Mouse (Mus musculus) myocyte (in vitro differentiated cells): ENCODE data around the gene Slc8a1. TPM values are rescaled to one million over a fixed set of nuclear protein-coding genes. Genes with fewer than 3 reads are reported as not detected.
A peak's percentile ranks its signal among the peaks of the same experiment; 100 is the strongest.

Experiments
- H3K27me3 ChIP-seq: one replicate; pipeline ENCODE4 v1.6.1; 2011; ENCODE audit not compliant: control insufficient read depth, insufficient read depth, insufficient read length
- H3K36me3 ChIP-seq: one replicate; pipeline ENCODE4 v1.6.1; 2011; ENCODE audit not compliant: control insufficient read depth, insufficient read depth
- H3K4me2 ChIP-seq: one replicate; pipeline ENCODE4 v1.6.1; 2011; ENCODE audit warnings: low read depth, control low read depth
- H3K4me3 ChIP-seq: one replicate; pipeline ENCODE4 v1.5.1; 2011; ENCODE audit warnings: mild to moderate bottlenecking, control low read depth, moderate library complexity
- H3K79me2 ChIP-seq: one replicate; pipeline ENCODE4 v1.6.1; 2011; ENCODE audit not compliant: control insufficient read depth, insufficient read depth
- H3ac ChIP-seq: one replicate; pipeline ENCODE4 v1.6.1; 2011; ENCODE audit not compliant: control insufficient read depth, insufficient read length
- CEBPB ChIP-seq: IDR thresholded peaks from 2 replicates; pipeline ENCODE4 v1.6.1; 2011; ENCODE audit warnings: mild to moderate bottlenecking, moderate library complexity; ENCODE audit not compliant: poor library complexity, insufficient read depth, severe bottlenecking
- E2F4 ChIP-seq: IDR thresholded peaks from one replicate; pipeline ENCODE4 v1.6.1; 2011; ENCODE audit warnings: mild to moderate bottlenecking, control low read depth, moderate library complexity; ENCODE audit not compliant: insufficient read depth
- MAX ChIP-seq: IDR thresholded peaks from one replicate; pipeline ENCODE4 v1.6.1; 2011; ENCODE audit warnings: low read depth, mild to moderate bottlenecking, control low read depth
- MYOD1 ChIP-seq, 3 experiments: IDR thresholded peaks; one replicate each; pipeline ENCODE4 v1.6.1; 2011; ENCODE audit warnings: control low read depth in 2 of 3, low read depth in 2 of 3, mild to moderate bottlenecking in 2 of 3, moderate library complexity in 1 of 3; ENCODE audit not compliant: insufficient read length in 2 of 3, control insufficient read depth in 1 of 3
- MYOG ChIP-seq, 3 experiments: IDR thresholded peaks; one replicate each; pipeline ENCODE4 v1.6.1; 2011; ENCODE audit warnings: control low read depth in 2 of 3, low read depth in 2 of 3, mild to moderate bottlenecking in 2 of 3; ENCODE audit not compliant: insufficient read length in 2 of 3, control insufficient read depth in 1 of 3, insufficient read depth in 1 of 3
- POLR2A ChIP-seq: IDR thresholded peaks from one replicate; pipeline ENCODE4 v1.6.1; 2011; ENCODE audit warnings: low read depth, mild to moderate bottlenecking, control low read depth, moderate library complexity; ENCODE audit not compliant: insufficient read length
- POLR2AphosphoS2 ChIP-seq: IDR thresholded peaks from one replicate; pipeline ENCODE4 v1.6.1; 2011; ENCODE audit warnings: low read depth, control low read depth; ENCODE audit not compliant: insufficient read length
- REST ChIP-seq: IDR thresholded peaks from one replicate; pipeline ENCODE4 v1.6.1; 2011; ENCODE audit warnings: mild to moderate bottlenecking, control low read depth, moderate library complexity; ENCODE audit not compliant: insufficient read depth, insufficient read length
- SRF ChIP-seq: IDR thresholded peaks from one replicate; pipeline ENCODE4 v1.6.1; 2011; ENCODE audit warnings: low read depth; ENCODE audit not compliant: control insufficient read depth, insufficient read length
- TCF12 ChIP-seq: IDR thresholded peaks from one replicate; pipeline ENCODE4 v1.6.1; 2011; ENCODE audit warnings: mild to moderate bottlenecking, control low read depth; ENCODE audit not compliant: poor library complexity, insufficient read depth, severe bottlenecking
- TCF3 ChIP-seq: IDR thresholded peaks from one replicate; pipeline ENCODE4 v1.6.1; 2011; ENCODE audit warnings: low read depth, control low read depth; ENCODE audit not compliant: insufficient read length
- USF1 ChIP-seq: IDR thresholded peaks from one replicate; pipeline ENCODE4 v1.6.1; 2011; ENCODE audit warnings: low read depth, mild to moderate bottlenecking, control low read depth, moderate library complexity
- polyA plus RNA-seq: library from polyadenylated mRNA; unstranded; fragments of >200 nt; fragmentation: generic; extraction: Trizol; gene quantifications from one replicate; pipeline ENCODE4 v1.2.1, GENCODE M21; 2012; ENCODE audit warnings: missing spikeins

The Slc8a1 gene
- polyA plus RNA-seq, 1 experiment, result 3.0 TPM

DNA sequence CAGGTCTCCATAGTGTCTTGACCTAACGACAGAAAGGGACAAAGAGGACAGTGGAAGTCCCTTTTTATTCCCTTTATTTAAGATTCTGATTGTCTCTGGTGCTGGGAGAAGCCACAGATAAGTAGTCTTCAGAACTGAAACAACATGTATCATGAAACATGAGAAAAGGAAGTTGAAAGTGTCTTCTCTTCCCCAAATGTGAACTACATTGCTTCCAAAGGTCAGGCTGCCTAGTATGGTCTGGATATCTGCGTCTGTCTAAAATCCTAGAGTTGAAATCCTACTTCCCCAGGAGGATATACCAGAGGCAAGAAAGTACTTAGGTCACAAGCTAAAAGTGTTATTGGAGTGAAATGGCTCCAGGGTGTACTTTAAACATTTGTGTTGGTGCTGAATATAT is 34.9 kb downstream of the Slc8a1 start:
- Histone ChIP-seq H3K36me3 (no peaks in the 10 kb centered on the region), H3ac (no peak overlapping the region), H3K4me3 (no peak overlapping the region), H3K27me3 (no peaks in the 10 kb centered on the region), H3K79me2 (no peaks in the 10 kb centered on the region), H3K4me2 (no peak overlapping the region)
- no peak for TF ChIP-seq POLR2A
- TF ChIP-seq REST, result no peak
- TF ChIP-seq MYOG (IDR thresholded peaks at IDR 0.05; ENCODE audit: control insufficient read depth in 1 of 3, insufficient read depth in 1 of 3, insufficient read length in 2 of 3, low read depth in 2 of 3), result no peak
- TF ChIP-seq TCF12, result no peak
- TF ChIP-seq TCF3, result no peak

DNA sequence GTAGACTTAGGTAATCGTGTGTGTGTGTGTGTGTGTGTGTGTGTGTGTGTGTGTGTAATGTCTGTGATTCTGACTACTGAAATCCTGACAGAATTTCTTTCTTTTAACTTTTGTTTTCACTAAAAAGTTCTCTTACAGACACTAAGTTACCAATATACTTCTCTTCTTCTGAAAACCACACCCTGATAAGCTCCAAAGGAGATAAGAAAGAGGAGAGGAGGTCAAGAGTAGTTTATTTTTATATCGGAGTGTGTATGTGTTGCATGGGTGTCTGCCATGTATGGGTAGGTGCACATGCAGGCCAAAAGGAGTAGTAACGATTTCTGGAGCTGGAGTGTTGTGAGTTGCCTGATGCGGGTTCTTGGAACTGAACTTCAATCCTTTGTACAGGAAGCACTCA is 36.5 kb downstream of the Slc8a1 start:
- TF ChIP-seq POLR2AphosphoS2 (no peak), TCF12 (no peak), MYOD1 (IDR thresholded peaks at IDR 0.05; ENCODE audit: control insufficient read depth in 1 of 3, insufficient read length in 2 of 3, low read depth in 2 of 3) (no peak), E2F4 (no peak), REST (no peak), SRF (no peak), USF1 (no peak), MAX (no peak)
- no peaks in the 10 kb centered on the region for H3K27me3 ChIP-seq
- H3ac ChIP-seq, result no peak overlapping the region
- H3K36me3 ChIP-seq, result no peaks in the 10 kb centered on the region
- H3K4me2 ChIP-seq, result no peak overlapping the region
- H3K79me2 ChIP-seq, result no peaks in the 10 kb centered on the region
- no peak overlapping the region for H3K4me3 ChIP-seq

DNA sequence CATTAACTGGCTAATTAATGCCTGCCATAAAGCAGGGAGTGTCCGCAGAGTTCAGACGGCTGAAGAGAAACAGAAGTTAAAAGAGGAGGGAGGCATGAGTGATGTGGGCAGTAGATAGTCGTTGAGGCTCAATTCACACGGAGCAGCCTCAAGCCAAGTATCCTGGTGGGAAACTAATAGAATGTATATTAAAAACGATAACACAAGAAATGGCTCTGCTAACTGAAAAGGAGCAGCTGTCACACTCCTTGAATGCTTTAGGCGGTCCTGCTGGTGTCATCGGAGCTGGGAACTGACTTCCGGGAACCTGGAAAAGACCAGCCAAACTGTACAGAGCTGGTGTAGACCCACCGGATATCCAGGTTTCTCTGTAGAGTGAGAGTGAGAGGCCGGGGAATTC is 39.4 kb downstream of the Slc8a1 start:
- no peaks in the 10 kb centered on the region for H3K79me2 ChIP-seq
- no peak overlapping the region for H3K4me3 ChIP-seq
- TF ChIP-seq POLR2A (no peak), MAX (no peak), E2F4 (no peak), USF1 (no peak), TCF12 (no peak), MYOG (IDR thresholded peaks at IDR 0.05; ENCODE audit: control insufficient read depth in 1 of 3, insufficient read depth in 1 of 3, insufficient read length in 2 of 3, low read depth in 2 of 3) (no peak), REST (no peak), POLR2AphosphoS2 (no peak), SRF (no peak), TCF3 (no peak), MYOD1 (IDR thresholded peaks at IDR 0.05; ENCODE audit: control insufficient read depth in 1 of 3, insufficient read length in 2 of 3, low read depth in 2 of 3) (no peak)
- H3K27me3 ChIP-seq, result no peaks in the 10 kb centered on the region
- H3ac ChIP-seq, result no peak overlapping the region
- H3K36me3 ChIP-seq, result no peaks in the 10 kb centered on the region
- no peak overlapping the region for H3K4me2 ChIP-seq

DNA sequence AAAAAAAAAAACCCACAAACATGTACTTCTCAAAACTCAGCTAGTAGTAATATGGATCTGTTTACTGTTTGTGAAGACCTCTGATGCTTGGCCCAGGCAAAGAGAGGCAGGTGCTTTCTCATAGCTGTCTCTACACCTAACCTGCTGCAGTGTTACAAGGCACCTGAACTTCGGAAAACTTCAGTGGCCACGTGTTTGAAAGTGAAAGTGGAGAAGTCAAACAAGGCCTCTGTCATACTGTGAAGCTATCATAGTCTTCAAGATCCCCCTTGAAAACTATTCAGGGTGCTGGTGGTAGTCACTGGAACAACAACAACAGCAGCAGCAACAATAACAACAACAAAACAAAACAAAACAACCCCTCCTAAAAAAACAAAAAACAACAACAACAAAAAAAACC is 40.5 kb downstream of the Slc8a1 start:
- Histone ChIP-seq H3K36me3 (no peaks in the 10 kb centered on the region), H3K27me3 (no peaks in the 10 kb centered on the region), H3K4me3 (no peak overlapping the region), H3ac (no peak overlapping the region), H3K79me2 (no peaks in the 10 kb centered on the region), H3K4me2 (peak overlapping the region; percentile 32)
- TF ChIP-seq TCF12 (no peak), E2F4 (no peak), MYOG (IDR thresholded peaks at IDR 0.05; ENCODE audit: control insufficient read depth in 1 of 3, insufficient read depth in 1 of 3, insufficient read length in 2 of 3, low read depth in 2 of 3) (no peak), POLR2AphosphoS2 (no peak), MAX (no peak), TCF3 (no peak), CEBPB (no peak), USF1 (no peak), POLR2A (no peak), SRF (no peak), MYOD1 (IDR thresholded peaks at IDR 0.05; ENCODE audit: control insufficient read depth in 1 of 3, insufficient read length in 2 of 3, low read depth in 2 of 3) (no peak), REST (no peak)

DNA sequence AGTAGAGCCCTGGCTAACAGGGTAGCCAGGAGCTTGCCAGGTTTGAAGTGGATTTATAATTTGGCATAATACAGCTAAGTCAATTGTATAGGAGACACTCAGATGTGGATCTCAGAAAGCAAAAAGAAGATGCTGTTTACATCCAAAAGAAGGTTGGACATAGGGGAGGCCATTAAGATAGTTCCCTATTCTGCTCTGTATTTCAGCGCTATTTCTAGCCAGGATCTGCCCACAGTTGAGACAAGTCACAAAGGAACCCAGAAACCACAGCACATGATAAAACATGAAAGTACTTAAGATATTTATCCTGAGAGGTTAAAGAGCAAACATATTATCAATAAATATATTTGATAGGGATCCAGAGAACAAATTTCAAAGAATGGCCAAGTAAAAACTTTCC is 43.2 kb downstream of the Slc8a1 start:
- Histone ChIP-seq H3K27me3 (no peaks in the 10 kb centered on the region), H3K4me3 (no peak overlapping the region), H3ac (no peak overlapping the region), H3K79me2 (no peaks in the 10 kb centered on the region), H3K36me3 (no peaks in the 10 kb centered on the region), H3K4me2 (no peak overlapping the region)
- TF ChIP-seq CEBPB (no peak), REST (no peak), TCF12 (no peak), MYOD1 (IDR thresholded peaks at IDR 0.05; ENCODE audit: control insufficient read depth in 1 of 3, insufficient read length in 2 of 3, low read depth in 2 of 3) (no peak), TCF3 (no peak), E2F4 (no peak), SRF (no peak), POLR2A (no peak), USF1 (no peak), MYOG (IDR thresholded peaks at IDR 0.05; ENCODE audit: control insufficient read depth in 1 of 3, insufficient read depth in 1 of 3, insufficient read length in 2 of 3, low read depth in 2 of 3) (no peak), MAX (no peak), POLR2AphosphoS2 (no peak)
